Mouse (Mus musculus) induced T-regulatory cell, adult 2 months (primary cell): Measurements from ENCODE around the gene Coro1c.

Experiments
- DNase-seq: peaks from one replicate; pipeline ENCODE4 v3.0.0-alpha.2; 2012; ENCODE audit warnings: low read depth

Coro1c gene

DNA sequence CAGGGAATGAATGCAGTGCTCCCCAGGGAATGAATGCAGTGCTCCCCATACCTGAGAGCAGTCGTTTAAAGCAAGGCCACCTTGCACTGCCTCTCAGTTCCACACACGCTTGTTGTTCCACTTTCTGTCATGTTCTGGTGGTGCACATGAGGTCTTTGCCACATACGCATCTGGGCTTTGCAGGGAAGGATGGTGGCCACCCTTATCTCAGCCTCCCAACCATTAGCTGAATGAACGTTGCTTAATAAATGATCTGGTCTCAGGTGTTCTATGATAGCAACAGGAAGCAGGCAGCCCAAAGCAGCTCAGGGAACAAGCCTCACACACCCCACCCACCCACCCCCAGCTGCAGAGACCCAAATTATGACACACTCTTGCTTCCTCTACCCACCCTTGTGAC, 16.1 kb upstream of the Coro1c start:
- DNase-seq, result no peak

GRCm38 (mm10) chr5:113921310-113922166, 13.0 kb upstream of the Coro1c start:
- DNase-seq, result no peak

DNA sequence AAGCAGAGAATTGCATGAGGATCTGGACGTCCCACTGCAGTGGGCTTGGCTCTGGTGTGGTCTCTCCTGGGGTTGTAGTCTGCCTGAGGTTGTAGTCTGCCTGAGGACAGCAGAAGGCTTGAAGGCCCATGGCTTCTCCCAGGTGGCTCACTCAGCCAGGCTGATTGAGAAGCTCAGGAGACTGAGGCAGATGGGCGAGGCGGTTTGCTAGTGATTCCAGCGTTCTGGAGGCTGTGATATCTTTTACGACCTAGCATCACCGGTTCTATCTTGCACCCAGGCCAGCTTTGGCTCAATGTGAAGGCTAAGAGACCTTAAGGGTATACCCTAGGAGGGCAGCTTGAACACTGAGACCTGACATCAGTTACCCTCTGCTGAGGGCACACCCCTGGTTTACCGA, 10.5 kb upstream of the Coro1c start:
- no peak for DNase-seq

- peak; percentile 34 for DNase-seq
These were observed 10.1 kb upstream of the Coro1c start for GRCm38 (mm10) chr5:113918654-113919053.

- no peak for DNase-seq
These were observed 2.1 kb upstream of the Coro1c start for GRCm38 (mm10) chr5:113910705-113911104.

GRCm38 (mm10) chr5:113910065-113910701, 1.6 kb upstream of the Coro1c start:
- DNase-seq, result peak; percentile 43

DNA sequence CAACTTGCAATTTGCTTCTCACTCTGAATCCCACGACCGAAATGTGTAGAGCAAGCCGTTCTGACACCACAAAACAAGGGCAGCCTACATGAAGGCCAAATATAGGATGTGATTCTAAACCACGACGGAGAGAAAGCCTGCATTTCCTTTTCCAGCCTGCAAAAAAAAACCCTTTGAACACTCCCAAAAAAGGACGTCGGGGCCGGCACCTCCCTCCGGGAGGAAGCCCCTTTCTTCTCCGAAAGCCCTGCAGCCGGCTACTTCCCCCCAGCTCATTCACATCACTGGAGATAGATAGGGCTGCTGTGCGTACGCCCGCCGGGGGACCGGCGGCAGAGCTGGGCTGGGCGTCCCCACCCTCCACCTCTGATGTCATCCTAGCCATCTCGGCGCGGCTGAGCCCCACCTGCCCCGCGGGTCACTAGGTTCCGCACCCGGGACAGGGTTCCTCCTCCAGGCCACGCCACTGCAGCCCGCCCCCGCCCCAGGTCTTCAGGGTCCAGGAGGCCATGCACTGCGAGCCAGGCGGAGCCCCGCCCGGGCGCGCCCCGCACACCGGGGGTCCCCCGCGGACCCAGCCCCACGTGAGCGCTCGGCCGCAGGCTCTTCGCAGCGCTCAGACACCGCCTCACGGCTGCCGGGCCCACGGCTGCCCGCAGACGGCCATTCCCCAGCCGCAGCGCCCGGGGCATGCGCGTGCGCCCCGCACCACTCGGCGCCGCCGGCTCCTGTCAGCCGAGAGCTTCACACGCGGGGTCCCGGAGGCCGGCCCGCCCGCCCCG, 581 bp downstream of the Coro1c start:
- DNase-seq, result peak; percentile 80

DNA sequence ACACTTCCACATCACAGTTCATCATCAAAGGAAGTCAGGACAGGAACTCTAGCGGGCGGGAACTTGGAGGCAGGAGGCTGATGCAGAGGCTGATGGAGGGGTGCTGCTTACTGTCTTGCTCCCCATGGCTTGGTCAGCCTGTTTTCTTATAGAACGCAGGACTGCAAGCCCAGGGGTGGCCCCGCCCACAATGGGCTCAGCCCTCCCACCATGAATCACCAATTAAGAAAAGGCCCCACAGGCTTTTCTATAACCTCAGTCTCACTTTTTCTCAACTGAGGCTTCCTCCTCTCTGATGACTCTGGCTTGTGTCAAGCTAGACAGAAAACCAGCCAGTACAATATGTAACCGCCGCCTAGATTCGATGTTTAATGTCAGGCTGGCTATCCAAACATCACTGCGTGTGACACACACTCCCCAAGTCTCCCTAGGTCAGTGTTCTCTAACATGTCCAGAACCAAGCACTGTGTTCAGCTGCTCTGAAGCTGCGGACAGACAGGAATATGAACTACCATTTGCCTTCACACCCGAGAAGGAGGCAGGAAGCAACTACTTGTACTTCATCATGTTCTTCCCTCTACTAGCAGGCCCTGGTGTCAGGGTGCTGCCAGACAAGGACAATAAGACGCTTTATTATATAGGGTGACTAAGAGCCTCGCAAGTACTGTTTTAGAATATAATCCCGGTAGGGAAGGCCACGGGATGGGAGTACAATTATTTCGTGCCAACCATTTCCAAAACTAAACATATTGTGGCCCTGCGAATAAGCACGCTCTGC, 1.4 kb downstream of the Coro1c start:
- peak; percentile 79 for DNase-seq

DNA sequence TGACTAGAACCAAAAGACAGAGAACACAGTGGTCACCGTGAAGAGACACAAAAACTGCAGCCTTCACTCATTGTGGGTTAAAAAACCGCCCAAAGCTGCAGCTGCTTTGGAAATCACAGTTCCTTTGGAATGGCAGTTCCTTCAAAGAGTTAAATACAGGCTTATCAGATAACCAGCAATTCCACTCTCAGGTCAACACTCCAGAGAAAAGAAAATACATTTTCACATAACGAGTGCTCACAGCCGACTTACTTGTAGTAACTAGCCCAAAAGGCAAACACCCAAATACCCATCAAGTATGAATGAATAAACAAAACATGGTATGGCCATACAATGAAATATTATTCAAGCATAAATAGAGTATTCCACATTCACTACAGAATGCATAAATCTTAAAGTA, 3.6 kb downstream of the Coro1c start:
- DNase-seq, result no peak

GRCm38 (mm10) chr5:113902983-113903382, 5.6 kb downstream of the Coro1c start:
- DNase-seq, result no peak

DNA sequence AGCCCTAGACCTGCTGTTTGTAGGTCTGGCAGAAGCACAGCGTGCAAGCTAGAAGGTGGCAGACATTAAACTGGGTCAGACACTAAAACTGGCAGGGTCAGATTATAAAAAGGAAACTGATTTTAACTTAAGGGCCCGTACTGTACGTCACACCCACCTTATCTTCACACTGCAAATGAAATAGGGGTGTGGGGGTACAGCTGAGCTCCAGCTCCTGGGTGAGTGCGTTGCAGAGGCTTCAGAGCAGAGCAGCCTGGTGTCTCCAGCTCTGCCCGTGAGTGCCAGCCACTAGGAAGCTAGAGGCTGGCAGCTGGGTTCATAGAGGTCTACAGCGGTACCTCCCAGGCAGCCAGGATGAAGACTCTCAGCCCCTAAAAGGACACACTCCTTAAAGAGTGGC, 6.5 kb downstream of the Coro1c start:
- DNase-seq, result no peak

DNA sequence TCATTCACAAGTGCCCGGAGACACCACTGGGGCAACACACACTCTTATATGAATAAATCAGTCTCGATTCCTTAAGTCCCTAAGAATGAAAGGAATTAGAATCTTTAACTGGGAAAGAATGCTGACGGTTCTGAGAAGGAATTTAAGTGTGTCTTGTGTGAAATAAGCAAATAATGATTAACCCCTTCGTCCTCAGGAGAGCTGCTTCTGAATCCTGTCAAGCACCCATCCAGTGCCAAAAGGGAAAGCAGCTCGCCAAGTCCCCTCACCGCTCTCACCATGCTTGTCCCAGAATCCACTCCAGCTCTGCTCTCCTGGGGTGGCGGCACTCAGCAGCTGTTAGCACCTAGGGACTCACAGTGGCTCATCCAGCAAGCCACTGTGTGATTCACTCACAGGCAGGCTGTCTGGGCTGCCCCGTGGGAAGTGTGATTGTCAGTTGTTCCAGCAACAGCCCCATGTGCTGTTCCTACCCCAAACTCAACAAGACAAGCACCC, 7.4 kb downstream of the Coro1c start:
- no peak for DNase-seq

GRCm38 (mm10) chr5:113899543-113899942, 9.0 kb downstream of the Coro1c start:
- DNase-seq, result peak; percentile 58

- DNase-seq, result no peak
These were observed 16.6 kb downstream of the Coro1c start for GRCm38 (mm10) chr5:113892005-113892404.

GRCm38 (mm10) chr5:113890874-113891273, 17.7 kb downstream of the Coro1c start:
- DNase-seq, result no peak

- no peak for DNase-seq
These were observed 18.6 kb downstream of the Coro1c start for GRCm38 (mm10) chr5:113889912-113890311.

- no peak for DNase-seq
These were observed 19.2 kb downstream of the Coro1c start for GRCm38 (mm10) chr5:113889181-113889906.

DNA sequence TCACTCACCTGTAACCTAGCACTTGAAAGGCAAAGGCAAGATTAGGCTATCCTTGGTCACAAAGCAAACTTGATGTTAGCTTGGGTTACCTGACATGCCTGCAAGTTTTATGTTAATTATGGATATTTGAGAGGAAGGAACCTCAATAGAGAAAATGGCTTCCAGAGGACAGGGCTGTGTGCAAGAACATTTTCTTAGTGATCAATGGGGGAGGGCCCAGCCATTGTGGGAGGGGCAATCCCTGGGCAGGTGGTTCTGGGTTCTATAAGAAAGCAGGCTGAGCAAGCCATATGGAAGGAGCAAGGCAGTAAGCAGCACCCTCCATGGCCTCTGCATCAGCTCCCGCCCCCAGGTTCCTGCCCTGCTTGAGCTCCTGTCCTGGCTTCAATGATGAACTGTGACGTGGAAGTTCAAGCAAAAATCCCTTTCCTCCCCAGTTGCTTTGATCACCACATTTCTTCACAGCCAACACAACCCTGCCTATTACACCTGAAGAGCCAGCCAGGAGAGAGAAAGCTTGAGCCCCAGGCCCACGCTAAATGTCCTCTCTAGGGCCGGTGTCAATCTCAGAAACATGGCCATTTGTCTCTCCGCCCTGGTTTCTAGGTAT, 20.3 kb downstream of the Coro1c start:
- DNase-seq, result no peak

- no peak for DNase-seq
These were observed 21.4 kb downstream of the Coro1c start for GRCm38 (mm10) chr5:113887132-113887531.

DNA sequence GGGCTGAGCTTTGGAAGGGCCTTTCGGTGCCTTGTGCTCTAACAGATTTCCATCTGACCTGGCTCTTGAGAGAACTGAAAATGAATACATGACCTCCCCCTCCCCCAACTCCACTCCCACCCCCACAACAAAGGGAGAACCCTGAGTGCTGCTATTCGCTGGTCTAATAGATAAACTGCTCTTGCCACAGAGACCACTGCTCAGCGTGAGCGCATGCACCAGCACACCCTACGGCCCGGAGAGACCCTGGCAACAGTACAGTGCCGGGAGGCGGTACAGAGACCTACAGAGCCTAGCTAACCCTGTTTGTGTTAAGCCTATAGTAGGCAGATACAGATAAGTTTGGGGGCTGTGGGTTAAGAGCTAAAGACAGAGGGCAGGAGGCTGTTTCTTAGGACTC, 22.9 kb downstream of the Coro1c start:
- no peak for DNase-seq

DNA sequence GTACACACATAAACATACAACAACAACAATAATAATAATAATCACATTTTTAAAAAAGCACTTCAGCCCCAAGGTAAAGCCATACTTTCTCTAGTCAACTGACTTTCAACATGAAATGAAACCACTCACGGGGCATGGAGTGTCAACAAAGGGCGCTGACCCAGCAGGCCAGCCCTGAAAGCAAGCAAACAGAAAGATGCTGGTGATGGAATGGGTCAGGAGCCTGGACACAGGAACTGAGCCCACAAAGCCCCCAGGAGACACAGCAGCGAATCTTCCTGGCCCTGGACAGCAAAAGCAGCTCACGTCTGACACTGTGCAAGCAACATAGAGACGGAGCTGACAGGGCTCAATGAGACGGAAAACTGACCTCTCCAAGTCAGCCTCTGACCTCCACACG, 23.8 kb downstream of the Coro1c start:
- no peak for DNase-seq
